Mouse (Mus musculus): ENCODE measurements around the gene Olfr1246.
"Not testable (repeated sequence)": the region's sequence is repeated elsewhere in the genome, so short reads cannot be mapped to it uniquely, and the experiment has no call there.

GRCm38 (mm10) chr2:89562706-89563105 is 30.3 kb downstream of the Olfr1246 start:
- TF ChIP-seq POLR2A (IDR thresholded peaks at IDR 0.05; ENCODE audit: borderline replicate concordance, control insufficient read depth, low read depth, low read length); CTCF (IDR thresholded peaks at IDR 0.05; ENCODE audit: control insufficient read depth, insufficient read depth, low read length): not testable (repeated sequence)

All from bone marrow, adult 2 months (tissue).